Mouse (Mus musculus) thymus, adult 2 months (tissue): ENCODE measurements around the gene Krtap12-1. TPM values are rescaled to one million over a fixed set of nuclear protein-coding genes. Genes with fewer than 3 reads are reported as not detected.
"Not testable (repeated sequence)": the region's sequence is repeated elsewhere in the genome, so short reads cannot be mapped to it uniquely, and the experiment has no call there.

Experiments used
- DNase-seq: peaks from one replicate; pipeline ENCODE4 v3.0.0; 2021
- H3K27ac ChIP-seq: fragments of 200-500 bp; 2 replicates; pipeline ENCODE4 v1.5.1; 2012; ENCODE audit warnings: low read length, control low read depth; ENCODE audit not compliant: control insufficient read depth, insufficient read depth
- H3K27me3 ChIP-seq: fragments of 200-500 bp; 2 replicates; pipeline ENCODE4 v1.6.1; 2012; ENCODE audit warnings: mild to moderate bottlenecking, low read length, moderate library complexity, mixed read lengths; ENCODE audit not compliant: control insufficient read depth, insufficient read depth
- H3K36me3 ChIP-seq: fragments of 200-500 bp; 2 replicates; pipeline ENCODE4 v1.6.1; 2012; ENCODE audit warnings: mild to moderate bottlenecking, low read length, moderate library complexity; ENCODE audit not compliant: control insufficient read depth, insufficient read depth
- H3K4me1 ChIP-seq: fragments of 200-500 bp; replicated peaks from 2 replicates; pipeline ENCODE4 v1.6.1; 2012; ENCODE audit warnings: low read length; ENCODE audit not compliant: control insufficient read depth, insufficient read depth
- H3K4me3 ChIP-seq: fragments of 200-500 bp; 2 replicates; pipeline ENCODE4 v1.5.1; 2012; ENCODE audit warnings: mild to moderate bottlenecking, low read length, control low read depth, moderate library complexity; ENCODE audit not compliant: control insufficient read depth, insufficient read depth
- CTCF ChIP-seq: fragments of 200-500 bp; IDR thresholded peaks from 2 replicates; pipeline ENCODE4 v1.5.1; 2012; ENCODE audit warnings: mild to moderate bottlenecking, control low read depth, low read length, moderate library complexity, borderline replicate concordance; ENCODE audit not compliant: control insufficient read depth, poor library complexity, insufficient read depth; ENCODE audit errors: extremely low read depth
- POLR2A ChIP-seq: fragments of 200-500 bp; IDR thresholded peaks from 2 replicates; pipeline ENCODE4 v1.6.1; 2012; ENCODE audit warnings: mild to moderate bottlenecking, low read length, control low read depth, moderate library complexity; ENCODE audit not compliant: control insufficient read depth, poor library complexity, insufficient read depth; ENCODE audit errors: extremely low read depth
- WGBS: fragments of 180-500 bp; shearing (Covaris S2); methylation state at CpG from one replicate; pipeline ENCODE4 v1.1.7; 2018; 5-methylcytosine and 5-hydroxymethylcytosine counted together
- polyA plus RNA-seq: library from polyadenylated mRNA; depleted of rRNA; stranded (reverse); fragments of >200 nt; gene quantifications from 2 replicates; pipeline ENCODE4 v1.2.3, GENCODE M21; 2012

The Krtap12-1 gene
- polyA plus RNA-seq, 1 experiment, result not detected

DNA sequence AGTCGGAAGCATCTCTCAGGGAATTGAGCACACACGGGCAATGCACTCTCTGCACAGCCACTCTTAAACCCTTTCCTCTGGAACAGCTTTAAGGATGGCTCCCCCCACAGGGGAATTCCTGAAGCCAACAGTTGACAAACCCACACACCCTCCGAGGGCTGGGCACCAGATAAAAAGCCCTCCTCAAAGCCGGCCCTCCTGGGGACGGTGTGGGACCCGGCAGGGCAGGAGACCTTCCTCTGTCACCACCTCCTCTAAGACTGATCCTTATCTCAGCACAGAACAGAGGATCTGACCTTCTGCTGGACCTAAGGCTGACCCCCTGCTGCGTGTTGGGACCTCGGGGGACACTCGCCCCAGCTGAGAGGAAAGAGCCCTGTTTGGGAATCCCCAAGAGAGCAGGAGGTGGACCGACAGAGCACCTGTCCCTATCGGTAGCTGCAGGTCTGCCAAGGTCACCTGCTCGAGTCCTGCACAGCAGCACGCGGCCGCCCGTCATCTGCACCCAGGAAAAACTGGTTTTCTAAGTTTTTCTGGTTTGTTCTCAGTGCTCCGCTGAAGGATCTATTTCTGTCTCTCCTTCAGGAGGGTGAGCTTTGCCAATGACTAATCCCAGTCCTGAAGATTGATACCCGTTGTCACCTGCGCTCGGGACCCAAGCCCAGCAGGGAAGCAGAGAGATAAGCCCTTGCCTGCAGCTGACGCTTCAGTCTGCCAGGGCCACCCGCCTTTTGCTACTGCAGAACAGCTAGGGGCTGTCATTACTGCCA is 34.3 kb upstream of the Krtap12-1 start, which contains the start of gene Tspear:
Gene Tspear (plus strand): TSS at position 675 of the 770 bp plus-strand sequence.
- H3K27me3 ChIP-seq, result no peaks in the 10 kb centered on the region; the same call in 1 of the 2 replicates
- H3K4me1 ChIP-seq, result no peaks in the 10 kb centered on the region
- H3K27ac ChIP-seq, result no peak within 1 kb of the TSS
- no peak for DNase-seq
- no peaks in the 10 kb centered on the region for H3K36me3 ChIP-seq
- WGBS, result 21% methylated on average over 22 of the region's 22 CpGs
- no peak within 1 kb of the TSS for H3K4me3 ChIP-seq
- no peak for TF ChIP-seq CTCF
- TF ChIP-seq POLR2A, result no peak

DNA sequence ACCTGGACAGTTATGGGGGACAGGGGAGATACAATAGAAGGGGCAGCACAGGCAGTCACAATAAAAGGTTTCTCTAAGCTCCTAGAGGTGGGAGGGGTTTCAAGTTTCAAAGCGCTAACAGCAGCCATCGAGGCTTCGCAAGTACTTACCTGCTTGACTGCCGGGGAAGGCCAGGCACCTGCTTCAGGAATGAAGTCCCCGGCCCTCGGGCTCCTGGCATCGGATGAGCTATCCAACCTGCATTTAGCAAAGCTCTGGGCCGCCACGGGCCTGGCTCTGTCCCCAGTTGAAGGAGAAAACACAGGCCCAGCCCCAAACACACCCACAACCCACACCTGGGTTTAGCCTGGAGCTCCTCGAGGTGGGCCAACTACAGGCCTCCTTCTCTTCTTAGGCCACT is 33.4 kb upstream of the Krtap12-1 start:
- no peaks in the 10 kb centered on the region; the same call in 1 of the 2 replicates for H3K27me3 ChIP-seq
- 53% methylated on average over 10 of the region's 10 CpGs for WGBS
- no peak for TF ChIP-seq POLR2A
- DNase-seq, result no peak
- no peak overlapping the region for H3K27ac ChIP-seq
- no peaks in the 10 kb centered on the region for H3K4me1 ChIP-seq
- no peaks in the 10 kb centered on the region for H3K36me3 ChIP-seq
- H3K4me3 ChIP-seq, result no peak overlapping the region

DNA sequence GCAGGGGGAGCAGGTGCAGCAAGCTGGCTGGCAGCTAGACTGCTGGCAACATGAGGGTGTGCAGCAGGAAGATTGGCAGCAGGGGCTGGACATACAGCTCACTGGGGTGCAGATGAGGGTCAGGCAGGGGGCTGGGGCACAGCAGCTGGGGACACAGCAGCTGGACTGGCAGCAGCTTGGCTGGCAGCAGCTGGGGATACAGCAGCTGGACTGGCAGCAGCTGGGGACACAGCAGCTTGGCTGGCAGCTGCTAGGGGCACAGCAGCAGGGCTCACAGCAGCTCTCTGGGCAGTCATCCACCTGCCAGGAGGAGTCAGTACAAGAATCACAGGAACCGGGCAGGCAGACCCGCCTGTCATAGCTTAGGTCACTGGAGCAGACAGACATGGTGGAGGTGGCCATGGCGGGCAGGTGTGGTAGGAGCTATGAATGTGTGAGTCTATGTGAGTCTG is 30.0 kb upstream of the Krtap12-1 start, which contains the start of gene Gm19402:
Gene Gm19402 (minus strand): TSS at position 402 of the 452 bp plus-strand sequence.
- not testable (repeated sequence) for H3K4me3 ChIP-seq, H3K27ac ChIP-seq, H3K27me3 ChIP-seq, H3K4me1 ChIP-seq, DNase-seq, H3K36me3 ChIP-seq
- 76% methylated on average over 3 of the region's 3 CpGs for WGBS

DNA sequence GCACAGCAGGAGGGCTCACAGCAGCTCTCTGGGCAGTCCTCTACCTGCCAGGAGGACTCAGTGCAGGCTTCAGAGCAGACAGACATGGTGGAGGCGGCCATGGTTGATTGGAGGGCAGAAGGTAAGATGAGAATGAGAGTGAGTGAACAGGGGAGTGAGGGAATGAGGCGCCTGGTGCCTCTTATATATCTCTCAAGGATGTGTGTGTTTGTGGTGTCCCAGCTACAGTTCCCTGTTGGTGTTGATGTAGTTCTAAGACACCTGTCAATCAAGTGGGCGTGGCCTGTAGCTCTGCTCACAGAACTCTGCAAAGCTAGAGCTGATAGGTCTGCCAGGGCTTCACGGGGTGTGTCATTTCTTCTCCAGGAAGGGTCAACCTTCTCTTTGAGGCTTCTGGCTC is 23.3 kb upstream of the Krtap12-1 start, which contains the start of gene Gm9508:
Gene Gm9508 (minus strand): TSS at position 101 of the 400 bp plus-strand sequence.
- H3K27ac ChIP-seq, result no peak within 1 kb of the TSS
- no peaks in the 10 kb centered on the region for H3K4me1 ChIP-seq
- no peaks in the 10 kb centered on the region for H3K36me3 ChIP-seq
- no peaks in the 10 kb centered on the region for H3K27me3 ChIP-seq
- no peak for TF ChIP-seq CTCF
- TF ChIP-seq POLR2A, result no peak
- WGBS, result 49% methylated on average over 4 of the region's 4 CpGs
- no peak for DNase-seq
- H3K4me3 ChIP-seq, result no peak within 1 kb of the TSS

DNA sequence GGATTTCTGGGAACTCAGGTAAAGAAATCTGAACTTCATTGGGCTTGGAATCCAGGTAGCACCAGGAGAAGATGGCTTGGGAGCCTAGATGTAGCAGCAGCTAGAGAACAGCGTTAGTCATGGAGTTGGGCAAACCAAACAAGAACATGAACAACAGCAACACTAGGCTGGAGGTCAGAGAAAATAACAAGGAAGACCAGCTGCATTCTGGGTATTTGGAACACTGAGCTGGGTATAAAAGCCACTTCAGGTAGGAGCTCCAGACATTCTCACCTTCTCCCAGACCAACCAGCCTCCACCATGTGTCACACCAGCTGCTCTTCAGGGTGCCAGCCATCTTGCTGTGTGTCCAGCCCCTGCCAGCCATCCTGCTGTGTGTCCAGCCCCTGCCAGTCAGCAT is 14.1 kb upstream of the Krtap12-1 start, which contains the start of gene Gm10272:
Gene Gm10272 (plus strand): TSS at position 301 of the 400 bp plus-strand sequence.
- no peak within 1 kb of the TSS for H3K4me3 ChIP-seq
- H3K4me1 ChIP-seq, result no peaks in the 10 kb centered on the region
- no peak within 1 kb of the TSS for H3K27ac ChIP-seq
- TF ChIP-seq CTCF (no peak), POLR2A (no peak)
- no peaks in the 10 kb centered on the region for H3K36me3 ChIP-seq
- no peaks in the 10 kb centered on the region for H3K27me3 ChIP-seq
- DNase-seq, result no peak
- 100% methylated on average over 1 of the region's 1 CpGs for WGBS

DNA sequence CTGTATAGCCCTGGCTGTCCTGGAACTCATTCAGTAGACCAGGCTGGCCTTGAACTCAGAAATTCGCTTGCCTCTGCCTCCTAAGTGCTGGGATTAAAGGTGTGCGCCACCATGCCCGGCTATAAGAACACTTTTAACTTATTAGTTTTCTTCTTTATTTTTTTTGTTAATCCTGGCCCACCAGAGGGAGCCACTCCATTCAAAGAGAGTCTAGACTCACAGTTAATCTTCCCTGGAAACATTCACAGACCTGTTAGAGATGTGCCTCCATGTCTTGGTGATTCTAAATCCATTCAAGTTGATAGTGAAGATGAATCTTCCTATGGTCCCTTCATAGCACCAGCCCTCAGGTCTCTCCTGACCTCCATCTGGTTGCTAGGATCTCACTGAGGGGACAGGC is 10.6 kb upstream of the Krtap12-1 start:
- Histone ChIP-seq H3K27ac (no peak overlapping the region), H3K36me3 (no peaks in the 10 kb centered on the region), H3K4me3 (no peak overlapping the region), H3K4me1 (no peaks in the 10 kb centered on the region), H3K27me3 (no peaks in the 10 kb centered on the region)
- no peak for DNase-seq
- 85% methylated on average over 3 of the region's 3 CpGs for WGBS
- TF ChIP-seq POLR2A, result no peak
- no peak for TF ChIP-seq CTCF

DNA sequence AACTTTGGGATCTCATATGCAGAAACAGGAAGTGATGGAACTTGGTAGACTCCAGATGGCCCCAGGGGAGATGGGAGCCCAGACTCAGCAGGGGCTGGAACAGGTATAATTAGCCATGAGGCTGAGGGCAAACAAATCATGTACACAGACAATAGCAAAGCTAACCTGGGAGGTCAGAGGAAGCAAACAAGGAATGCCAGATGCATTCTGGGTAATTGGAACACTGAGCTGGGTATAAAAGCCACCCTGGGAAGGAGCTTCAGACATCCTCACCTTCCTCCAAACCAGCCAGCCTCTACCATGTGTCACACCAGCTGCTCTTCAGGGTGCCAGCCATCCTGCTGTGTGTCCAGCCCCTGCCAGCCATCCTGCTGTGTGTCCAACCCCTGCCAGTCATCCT is 9.2 kb upstream of the Krtap12-1 start, which contains the start of gene Gm10024:
Gene Gm10024 (plus strand): TSS at position 301 of the 400 bp plus-strand sequence.
- H3K4me3 ChIP-seq, result not testable (repeated sequence)

More for the DNA sequence above, 9.2 kb upstream of the Krtap12-1 start, which contains the start of gene Gm10024:
- H3K27me3 ChIP-seq, H3K27ac ChIP-seq, H3K36me3 ChIP-seq, H3K4me1 ChIP-seq, DNase-seq: not testable (repeated sequence)
